Comparison of ENCODE assay signal across 21 mouse cellular contexts in the genomic region with DNA sequence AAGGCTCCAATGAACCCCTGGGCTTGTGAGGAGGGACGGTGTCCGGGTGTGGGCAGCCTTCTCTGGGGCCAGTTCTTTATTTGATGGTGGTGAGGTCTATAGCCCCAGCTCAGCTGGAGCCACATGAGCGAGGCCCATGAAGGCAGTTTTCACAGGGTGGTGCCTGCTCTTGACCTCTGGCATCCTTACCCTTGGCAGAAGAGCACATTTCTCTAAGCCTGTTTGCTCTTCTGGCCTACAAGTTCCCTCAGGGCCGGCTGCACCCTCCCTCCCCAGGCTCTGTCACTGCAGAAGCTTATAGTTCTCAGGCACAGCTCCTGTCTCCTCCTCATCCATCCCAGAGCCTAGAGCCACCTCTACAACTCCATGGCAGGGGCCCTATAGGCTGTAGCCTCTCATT.
A peak's percentile ranks its signal among the peaks of the same experiment; 100 is the strongest.
DNase-seq lines count a peak whose midpoint lies in the region; ATAC-seq and TF ChIP-seq lines count a peak whose summit lies in the region.
"Had no signal": no experiment of that assay in that cellular context is flagged by ENCODE, and none has a peak within 500 bp of the region (broad histone marks: within the 10 kb centered on the region; RNA-seq: fewer than 3 reads in every experiment).

No protein-coding gene starts in this region.

- H3K27ac ChIP-seq in forebrain, embryonic 13.5 days: peak overlapping the region; percentile 68
- H3K27ac ChIP-seq in forebrain, embryonic 16.5 days (ENCODE audit: low read length): no peak overlapping the region
- H3K27ac ChIP-seq in liver, adult 2 months (replicated peaks; ENCODE audit: insufficient read depth, low read depth, low read length): no peak overlapping the region; the same call in 1 of the 2 replicates
- no peak overlapping the region for H3K27ac ChIP-seq in liver, postnatal 0 days (ENCODE audit: low read depth)
- peak overlapping the region; percentile 21; the same call in 1 of the 2 replicates for H3K27ac ChIP-seq in forebrain, embryonic 14.5 days (ENCODE audit: low read depth, low read length)
- H3K27ac ChIP-seq in neural tube, embryonic 15.5 days (replicated peaks): peak overlapping the region; percentile 70; the same call in 1 of the 2 replicates
- H3K27ac ChIP-seq in intestine, embryonic 15.5 days: no peak overlapping the region
- H3K27ac ChIP-seq: gastrocnemius, adult 2 months; limb, embryonic 13.5 days; liver, embryonic 13.5 days had no signal

- no peak for TF ChIP-seq CTCF in liver, adult 2 months (IDR thresholded peaks at IDR 0.05; ENCODE audit: low read depth, low read length)
- TF ChIP-seq CTCF in liver, postnatal 0 days (IDR thresholded peaks at IDR 0.05; ENCODE audit: low read depth): no peak

- WGBS in forebrain, embryonic 13.5 days: 80% methylated on average over 4 of the region's 4 CpGs
- WGBS in forebrain, embryonic 16.5 days: 80% methylated on average over 4 of the region's 4 CpGs
- WGBS in liver, adult 2 months: 29% methylated on average over 4 of the region's 4 CpGs
- WGBS in liver, postnatal 0 days (ENCODE audit: insufficient replicate concordance): 80% methylated on average over 4 of the region's 4 CpGs
- 85% methylated on average over 4 of the region's 4 CpGs for WGBS in forebrain, embryonic 14.5 days
- 67% methylated on average over 4 of the region's 4 CpGs for WGBS in neural tube, embryonic 15.5 days
- 82% methylated on average over 4 of the region's 4 CpGs for WGBS in intestine, embryonic 15.5 days

- H3K4me3 ChIP-seq in forebrain, embryonic 13.5 days: no peak overlapping the region
- H3K4me3 ChIP-seq in forebrain, embryonic 16.5 days (replicated peaks; ENCODE audit: low read length): no peak overlapping the region
- H3K4me3 ChIP-seq in liver, adult 2 months (ENCODE audit: insufficient read depth, low read depth, low read length): no peak overlapping the region
- H3K4me3 ChIP-seq in liver, postnatal 0 days (ENCODE audit: low read depth, low read length): no peak overlapping the region
- no peak overlapping the region for H3K4me3 ChIP-seq in forebrain, embryonic 14.5 days (ENCODE audit: low read depth, low read length)
- H3K4me3 ChIP-seq in neural tube, embryonic 15.5 days (replicated peaks): no peak overlapping the region
- H3K4me3 ChIP-seq in intestine, embryonic 15.5 days (replicated peaks): no peak overlapping the region
- H3K4me3 ChIP-seq: gastrocnemius, adult 2 months; limb, embryonic 13.5 days; liver, embryonic 13.5 days; megakaryocyte, embryonic 14.5 days had no signal

- H3K4me1 ChIP-seq in forebrain, embryonic 13.5 days: peaks cover 98% of the 10 kb centered on the region
- peaks cover 82% of the 10 kb centered on the region for H3K4me1 ChIP-seq in forebrain, embryonic 16.5 days (replicated peaks; ENCODE audit: control insufficient read depth, insufficient read depth, low read length)
- peaks cover 39% of the 10 kb centered on the region for H3K4me1 ChIP-seq in liver, adult 2 months (ENCODE audit: control insufficient read depth, insufficient read depth, low read length)
- peaks cover 37% of the 10 kb centered on the region for H3K4me1 ChIP-seq in liver, postnatal 0 days (ENCODE audit: insufficient read depth)
- H3K4me1 ChIP-seq in forebrain, embryonic 14.5 days (ENCODE audit: control insufficient read depth, insufficient read depth, low read length): peaks cover 81% of the 10 kb centered on the region
- peaks cover 84% of the 10 kb centered on the region for H3K4me1 ChIP-seq in neural tube, embryonic 15.5 days
- H3K4me1 ChIP-seq in intestine, embryonic 15.5 days (replicated peaks): peaks cover 67% of the 10 kb centered on the region

- peak overlapping the region; percentile 30; the same call in 1 of the 2 replicates for H3K9ac ChIP-seq in forebrain, embryonic 13.5 days
- no peak overlapping the region for H3K9ac ChIP-seq in forebrain, embryonic 16.5 days (replicated peaks; ENCODE audit: low read depth, low read length)
- no peak overlapping the region for H3K9ac ChIP-seq in liver, adult 2 months (ENCODE audit: low read depth, low read length)
- H3K9ac ChIP-seq in liver, postnatal 0 days (replicated peaks): no peak overlapping the region
- peak overlapping the region; percentile 40; the same call in 1 of the 2 replicates for H3K9ac ChIP-seq in forebrain, embryonic 14.5 days (ENCODE audit: low read length)
- H3K9ac ChIP-seq in neural tube, embryonic 15.5 days (replicated peaks): no peak overlapping the region
- H3K9ac ChIP-seq in intestine, embryonic 15.5 days: no peak overlapping the region
- H3K9ac ChIP-seq: limb, embryonic 13.5 days; liver, embryonic 13.5 days; lung, embryonic 14.5 days had no signal

- TF ChIP-seq POLR2A in liver, adult 2 months (IDR thresholded peaks at IDR 0.05; ENCODE audit: extremely low read depth, insufficient read depth, low read length): no peak

- H3K9me3 ChIP-seq in forebrain, embryonic 13.5 days (replicated peaks): no peaks in the 10 kb centered on the region
- no peaks in the 10 kb centered on the region for H3K9me3 ChIP-seq in forebrain, embryonic 16.5 days (ENCODE audit: control insufficient read depth, low read length)
- no peaks in the 10 kb centered on the region for H3K9me3 ChIP-seq in liver, postnatal 0 days (ENCODE audit: low read length)
- H3K9me3 ChIP-seq in forebrain, embryonic 14.5 days (replicated peaks; ENCODE audit: control insufficient read depth, low read length): no peaks in the 10 kb centered on the region
- no peaks in the 10 kb centered on the region for H3K9me3 ChIP-seq in neural tube, embryonic 15.5 days (replicated peaks)
- no peaks in the 10 kb centered on the region for H3K9me3 ChIP-seq in intestine, embryonic 15.5 days
- H3K9me3 ChIP-seq: limb, embryonic 13.5 days; liver, embryonic 13.5 days; megakaryocyte, embryonic 14.5 days had no signal

- ATAC-seq in forebrain, embryonic 13.5 days: no peak
- ATAC-seq in forebrain, embryonic 16.5 days: no peak
- no peak for ATAC-seq in liver, postnatal 0 days
- ATAC-seq in forebrain, embryonic 14.5 days: no peak
- no peak for ATAC-seq in neural tube, embryonic 15.5 days (ENCODE audit: low FRiP score)
- no peak for ATAC-seq in intestine, embryonic 15.5 days

- H3K27me3 ChIP-seq in forebrain, embryonic 13.5 days: no peaks in the 10 kb centered on the region
- H3K27me3 ChIP-seq in forebrain, embryonic 16.5 days (replicated peaks; ENCODE audit: control insufficient read depth, insufficient read depth, low read length): no peaks in the 10 kb centered on the region
- no peaks in the 10 kb centered on the region for H3K27me3 ChIP-seq in liver, adult 2 months (ENCODE audit: control insufficient read depth, insufficient read depth, low read length)
- H3K27me3 ChIP-seq in liver, postnatal 0 days (ENCODE audit: insufficient read depth, low read length): no peaks in the 10 kb centered on the region
- no peaks in the 10 kb centered on the region for H3K27me3 ChIP-seq in forebrain, embryonic 14.5 days (replicated peaks; ENCODE audit: control insufficient read depth, insufficient read depth, low read length)
- 0 out of 2 replicates have a peak, but pooled peaks cover 5% of the 10 kb centered on the region for H3K27me3 ChIP-seq in neural tube, embryonic 15.5 days (replicated peaks)
- no peaks in the 10 kb centered on the region for H3K27me3 ChIP-seq in intestine, embryonic 15.5 days (replicated peaks)

- no peak for TF ChIP-seq EP300 in liver, postnatal 0 days (IDR thresholded peaks at IDR 0.05; ENCODE audit: low read depth)

- no peaks in the 10 kb centered on the region for H3K79me2 ChIP-seq in liver, adult 2 months (ENCODE audit: control insufficient read depth, insufficient read depth, low read length)

- no peaks in the 10 kb centered on the region for H3K36me3 ChIP-seq in forebrain, embryonic 13.5 days (ENCODE audit: poor library complexity, severe bottlenecking)
- no peaks in the 10 kb centered on the region for H3K36me3 ChIP-seq in forebrain, embryonic 16.5 days (ENCODE audit: control insufficient read depth, insufficient read depth)
- no peaks in the 10 kb centered on the region for H3K36me3 ChIP-seq in liver, adult 2 months (ENCODE audit: control insufficient read depth, insufficient read depth, low read length)
- H3K36me3 ChIP-seq in liver, postnatal 0 days (replicated peaks; ENCODE audit: insufficient read depth, low read length): no peaks in the 10 kb centered on the region
- no peaks in the 10 kb centered on the region for H3K36me3 ChIP-seq in forebrain, embryonic 14.5 days (ENCODE audit: control insufficient read depth, insufficient read depth, low read length)
- H3K36me3 ChIP-seq in neural tube, embryonic 15.5 days: no peaks in the 10 kb centered on the region
- no peaks in the 10 kb centered on the region for H3K36me3 ChIP-seq in intestine, embryonic 15.5 days
- H3K36me3 ChIP-seq: limb, embryonic 13.5 days; liver, embryonic 13.5 days had no signal

- peak; percentile 76 for DNase-seq in liver, adult 2 months (ENCODE audit: extremely low read depth, low read depth, low spot score)
- DNase-seq in liver, postnatal 0 days: no peak
- no peak for DNase-seq in forebrain, embryonic 14.5 days (ENCODE audit: low spot score)
- DNase-seq in right cerebral cortex, postnatal 10 days (ENCODE audit: low spot score in 2 of 2): no peak
- DNase-seq: adrenal gland, postnatal 36 days; cerebellum, adult 9-10 months; gastrocnemius, adult 2 months; heart, postnatal 4 days; kidney, adult 8-10 months; kidney, postnatal 10 days; liver, embryonic 13.5 days; lung, embryonic 14.5 days; midbrain, embryonic 14.5 days; right cerebral cortex, adult 18-20 months; thymus, postnatal 14 days had no signal

- H3K4me2 ChIP-seq in forebrain, embryonic 13.5 days: no peak overlapping the region
- no peak overlapping the region for H3K4me2 ChIP-seq in forebrain, embryonic 16.5 days (ENCODE audit: low read length)
- no peak overlapping the region for H3K4me2 ChIP-seq in liver, postnatal 0 days (ENCODE audit: low read depth, low read length)
- H3K4me2 ChIP-seq in forebrain, embryonic 14.5 days (ENCODE audit: low read length): no peak overlapping the region
- H3K4me2 ChIP-seq in neural tube, embryonic 15.5 days: no peak overlapping the region
- no peak overlapping the region for H3K4me2 ChIP-seq in intestine, embryonic 15.5 days (replicated peaks)
- H3K4me2 ChIP-seq: limb, embryonic 13.5 days; liver, embryonic 13.5 days; lung, embryonic 14.5 days had no signal

Comparison
In these comparisons a context has a peak if more than half of its experiments do, and no peak if none do; other contexts are left out.
1. H3K27ac ChIP-seq: peak in forebrain, embryonic 13.5 days (single experiment), forebrain, embryonic 14.5 days (single experiment) and neural tube, embryonic 15.5 days (single experiment); none in forebrain, embryonic 16.5 days (single experiment), liver, adult 2 months (single experiment), liver, postnatal 0 days (single experiment) and intestine, embryonic 15.5 days (single experiment).
2. H3K9ac ChIP-seq: peak in forebrain, embryonic 13.5 days (single experiment) and forebrain, embryonic 14.5 days (single experiment); none in forebrain, embryonic 16.5 days (single experiment), liver, adult 2 months (single experiment), liver, postnatal 0 days (single experiment), neural tube, embryonic 15.5 days (single experiment) and intestine, embryonic 15.5 days (single experiment).